Mouse (Mus musculus): ENCODE measurements around the gene Gm5475. TPM values are rescaled to one million over a fixed set of nuclear protein-coding genes. Genes with fewer than 3 reads are reported as not detected.

Gene Gm5475
- polyA plus RNA-seq (2015; fragmentation: Nextera tagmentation; extraction: Ambion mirVana), result 0.18 and 0.22 TPM in 2 replicates

DNA sequence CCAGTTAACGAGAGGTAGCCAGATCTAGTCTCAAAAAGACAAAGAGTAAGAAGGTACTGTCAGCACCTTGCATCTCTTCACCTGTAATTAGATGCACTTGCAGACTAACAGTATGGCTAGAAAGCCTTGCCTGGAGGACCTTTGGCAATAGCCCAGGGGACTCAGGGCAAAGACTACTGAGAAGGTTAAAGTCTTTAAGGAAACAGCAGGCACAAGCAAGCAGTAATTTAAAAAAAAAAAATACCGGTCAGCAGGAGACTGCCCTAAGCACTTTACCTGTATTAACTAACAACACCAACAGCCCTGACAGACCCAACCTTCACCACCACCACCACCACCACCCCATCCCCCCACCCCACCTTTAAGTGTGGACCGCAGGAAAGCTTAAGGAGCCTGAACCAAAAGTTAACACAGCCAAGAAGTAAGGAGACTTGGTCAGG, at the start of gene Gm5475:
Gene Gm5475, plus strand, starts transcription at position 390 of the 440 bp plus-strand sequence.

DNA sequence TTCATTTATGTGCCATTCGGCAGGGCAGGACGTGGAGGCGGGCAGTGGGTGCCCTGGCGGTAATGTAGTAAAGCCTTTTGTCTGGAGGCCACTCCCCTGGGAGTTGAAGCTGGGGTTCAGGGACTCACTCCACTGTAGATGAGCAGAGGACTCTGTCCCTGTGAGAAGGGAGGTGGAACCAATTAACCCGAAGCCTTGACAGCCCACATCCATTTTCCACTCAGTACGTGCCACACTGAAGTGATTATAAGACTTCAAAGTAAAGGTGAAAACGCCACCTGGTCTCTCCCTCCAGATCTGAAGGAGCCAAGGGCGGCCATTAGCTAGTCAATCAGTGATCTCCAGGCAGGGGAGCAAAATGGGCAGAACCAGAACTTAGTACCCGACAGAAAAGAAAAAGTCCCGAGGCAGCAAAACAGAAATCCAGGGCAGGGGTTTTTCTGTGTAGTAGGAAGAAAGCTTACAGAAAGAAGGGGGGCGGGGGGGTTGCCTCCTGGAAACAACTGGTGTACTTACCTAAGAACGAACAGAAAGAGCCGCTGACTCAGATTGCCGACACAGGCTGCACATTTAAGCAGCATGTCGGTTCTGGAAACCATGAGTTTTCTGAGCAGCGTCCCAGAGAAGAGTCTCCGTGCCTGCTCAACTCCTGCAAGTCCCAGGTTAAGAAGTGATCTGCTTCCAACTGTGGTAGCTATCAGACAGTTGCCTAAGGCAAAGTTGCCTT, 2.6 kb downstream of the Gm5475 start, which contains the start of gene Slc11a2:
Gene Slc11a2, minus strand, starts transcription at position 677 of the 727 bp plus-strand sequence.

DNA sequence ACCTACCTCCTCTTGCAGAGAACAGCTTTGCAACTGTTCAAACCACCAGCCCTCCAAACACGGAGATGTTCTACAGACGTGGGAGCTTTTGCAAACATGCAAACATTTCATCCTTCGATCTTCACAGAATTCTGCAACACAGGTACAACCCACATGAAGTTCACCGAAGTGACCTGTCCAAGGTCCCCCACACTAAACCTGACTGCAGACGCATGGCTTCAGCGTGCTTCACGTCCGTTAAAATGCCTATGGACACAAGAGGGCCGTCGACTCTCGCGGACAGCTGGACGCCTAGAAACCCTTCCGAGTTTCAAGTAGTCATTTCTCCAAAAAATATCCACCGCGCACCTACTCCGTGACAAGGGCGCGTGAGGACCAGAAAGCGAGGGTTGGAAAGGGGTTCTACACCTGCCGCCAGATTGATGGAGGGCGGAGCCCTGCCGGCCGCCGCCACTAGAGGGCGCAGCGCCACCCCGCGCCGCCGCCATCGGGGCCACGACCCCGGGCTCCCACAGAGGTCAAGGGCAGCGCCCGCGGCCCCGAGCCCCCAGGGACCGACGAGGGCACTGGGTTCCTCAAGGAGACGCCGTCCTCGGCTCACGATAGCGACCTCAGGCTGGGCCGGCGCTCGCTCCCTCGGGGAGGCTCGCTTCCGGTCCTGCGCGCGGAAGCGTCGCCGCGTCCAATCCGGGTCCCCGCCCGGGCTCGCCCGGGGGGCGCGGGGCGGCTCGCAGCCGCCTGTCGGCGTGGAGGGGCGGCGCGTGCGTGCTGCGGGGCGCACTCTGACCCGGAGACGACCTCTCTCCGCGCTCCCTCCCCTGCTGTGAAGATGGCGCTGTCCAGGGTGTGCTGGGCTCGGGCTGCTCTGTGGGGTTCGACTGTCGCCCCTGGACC, 46.6 kb downstream of the Gm5475 start, which contains the start of gene Letmd1:
Gene Letmd1, plus strand, starts transcription at position 729 of the 894 bp plus-strand sequence.

Other genes with a start within 250 kb of the Gm5475 start
- gene Atf1, start 194.3 kb upstream of the Gm5475 start, polyA plus RNA-seq (2015; fragmentation: Nextera tagmentation; extraction: Ambion mirVana), result 11.0 and 13.0 TPM in 2 replicates
- gene Tmprss12, start 141.3 kb upstream of the Gm5475 start, polyA plus RNA-seq (2015; fragmentation: Nextera tagmentation; extraction: Ambion mirVana), result not detected in 2 replicates
- 3.7 and 3.8 TPM in 2 replicates for gene Mettl7a1, start 118.0 kb upstream of the Gm5475 start, polyA plus RNA-seq (2015; fragmentation: Nextera tagmentation; extraction: Ambion mirVana)
- 0.36 and 0.66 TPM in 2 replicates for gene Mettl7a3, start 87.2 kb upstream of the Gm5475 start, polyA plus RNA-seq (2015; fragmentation: Nextera tagmentation; extraction: Ambion mirVana)
- 0.15 and 0.18 TPM in 2 replicates for gene Methig1, start 69.0 kb upstream of the Gm5475 start, polyA plus RNA-seq (2015; fragmentation: Nextera tagmentation; extraction: Ambion mirVana)
- not detected in 2 replicates for gene Mettl7a2, start 68.9 kb upstream of the Gm5475 start, polyA plus RNA-seq (2015; fragmentation: Nextera tagmentation; extraction: Ambion mirVana)
- gene Higd1c, start 57.6 kb upstream of the Gm5475 start, polyA plus RNA-seq (2015; fragmentation: Nextera tagmentation; extraction: Ambion mirVana), result 0.52 TPM in 1 of 2 replicates, not detected in the other
- gene Slc11a2, start 2.9 kb downstream of the Gm5475 start, polyA plus RNA-seq (2015; fragmentation: Nextera tagmentation; extraction: Ambion mirVana), result 17.0 and 17.7 TPM in 2 replicates
- 49.2 and 51.9 TPM in 2 replicates for gene Letmd1, start 46.9 kb downstream of the Gm5475 start, polyA plus RNA-seq (2015; fragmentation: Nextera tagmentation; extraction: Ambion mirVana)
- 27.6 and 28.0 TPM in 2 replicates for gene Csrnp2, start 73.3 kb downstream of the Gm5475 start, polyA plus RNA-seq (2015; fragmentation: Nextera tagmentation; extraction: Ambion mirVana)
- 27.6 and 30.8 TPM in 2 replicates for gene Tfcp2, start 129.9 kb downstream of the Gm5475 start, polyA plus RNA-seq (2015; fragmentation: Nextera tagmentation; extraction: Ambion mirVana)
- 32.2 and 33.4 TPM in 2 replicates for gene Pou6f1, start 177.8 kb downstream of the Gm5475 start, polyA plus RNA-seq (2015; fragmentation: Nextera tagmentation; extraction: Ambion mirVana)
- gene Dazap2, start 193.2 kb downstream of the Gm5475 start, polyA plus RNA-seq (2015; fragmentation: Nextera tagmentation; extraction: Ambion mirVana), result 149 and 155 TPM in 2 replicates
- gene Smagp, start 214.8 kb downstream of the Gm5475 start, polyA plus RNA-seq (2015; fragmentation: Nextera tagmentation; extraction: Ambion mirVana), result 4.0 and 5.0 TPM in 2 replicates
- 2.3 and 2.4 TPM in 2 replicates for gene Bin2, start 247.4 kb downstream of the Gm5475 start, polyA plus RNA-seq (2015; fragmentation: Nextera tagmentation; extraction: Ambion mirVana)

All from neural tube, postnatal 0 days (tissue).